Mouse (Mus musculus) forebrain, embryonic 12.5 days (tissue): ENCODE data around the gene Olfr463. TPM values are rescaled to one million over a fixed set of nuclear protein-coding genes. Genes with fewer than 3 reads are reported as not detected.
"Not testable (repeated sequence)": the region's sequence is repeated elsewhere in the genome, so short reads cannot be mapped to it uniquely, and the experiment has no call there.

ENCODE experiments used
- ATAC-seq: fragments of 200-750 bp; cut with Nextera tagmentation; 2 replicates; pipeline ENCODE4 v1.8.0; 2017; ENCODE audit warnings: moderate TSS enrichment; ENCODE audit not compliant: low FRiP score
- H3K27ac ChIP-seq: fragments of 300-500 bp; sonication (generic); 2 replicates; pipeline ENCODE4 v1.5.1; 2016; ENCODE audit warnings: mild to moderate bottlenecking
- H3K27me3 ChIP-seq: fragments of 300-500 bp; sonication (generic); 2 replicates; pipeline ENCODE4 v1.6.1; 2016; ENCODE audit warnings: mild to moderate bottlenecking
- H3K36me3 ChIP-seq: fragments of 300-500 bp; sonication (generic); replicated peaks from 2 replicates; pipeline ENCODE4 v1.6.1; 2016; ENCODE audit warnings: mild to moderate bottlenecking
- H3K4me1 ChIP-seq: fragments of 300-500 bp; sonication (generic); 2 replicates; pipeline ENCODE4 v1.6.1; 2016
- H3K4me2 ChIP-seq: fragments of 300-500 bp; sonication (generic); 2 replicates; pipeline ENCODE4 v1.6.1; 2016; ENCODE audit warnings: mild to moderate bottlenecking, moderate library complexity
- H3K4me3 ChIP-seq: fragments of 300-500 bp; sonication (generic); replicated peaks from 2 replicates; pipeline ENCODE4 v1.5.1; 2016; ENCODE audit warnings: mild to moderate bottlenecking
- H3K9ac ChIP-seq: fragments of 300-500 bp; sonication (generic); 2 replicates; pipeline ENCODE4 v1.6.1; 2016; ENCODE audit warnings: mild to moderate bottlenecking
- H3K9me3 ChIP-seq: fragments of 300-500 bp; sonication (generic); 2 replicates; pipeline ENCODE4 v1.6.1; 2016
- WGBS: fragments of 180-500 bp; shearing (Covaris S2); methylation state at CpG from one replicate; pipeline ENCODE4 v1.1.7; 2016; 5-methylcytosine and 5-hydroxymethylcytosine counted together
- polyA plus RNA-seq: library from polyadenylated mRNA; unstranded; fragments of >200 nt; fragmentation: Nextera tagmentation; extraction: Ambion mirVana; gene quantifications from 2 replicates; pipeline ENCODE4 v1.2.1, GENCODE M21; 2016

Gene Olfr463
- polyA plus RNA-seq, 1 experiment from 2014 or later = not detected

- no peaks in the 10 kb centered on the region for H3K4me1 ChIP-seq
- H3K9ac ChIP-seq = no peak within 1 kb of the TSS
- no peak for ATAC-seq
- H3K4me3 ChIP-seq = no peak within 1 kb of the TSS
- WGBS = 88% methylated on average over 6 of the region's 6 CpGs
- H3K36me3 ChIP-seq = no peaks in the 10 kb centered on the region
- no peaks in the 10 kb centered on the region for H3K27me3 ChIP-seq
- no peaks in the 10 kb centered on the region for H3K9me3 ChIP-seq
- H3K27ac ChIP-seq = no peak within 1 kb of the TSS
- H3K4me2 ChIP-seq = no peak within 1 kb of the TSS
These were observed 21.8 kb downstream of the Olfr463 start, which contains the start of gene Epx for GRCm38 (mm10) chr11:87875436-87875835. TSS of gene Epx (minus strand) at chr11:87875536.

GRCm38 (mm10) chr11:87871766-87872165, 25.4 kb downstream of the Olfr463 start:
- no peak overlapping the region for H3K9ac ChIP-seq
- no peak overlapping the region for H3K4me3 ChIP-seq
- H3K9me3 ChIP-seq = no peaks in the 10 kb centered on the region
- H3K4me1 ChIP-seq = no peaks in the 10 kb centered on the region
- H3K36me3 ChIP-seq = no peaks in the 10 kb centered on the region
- H3K27ac ChIP-seq = no peak overlapping the region
- WGBS = 54% methylated on average over 8 of the region's 8 CpGs
- H3K4me2 ChIP-seq = no peak overlapping the region
- no peaks in the 10 kb centered on the region for H3K27me3 ChIP-seq
- ATAC-seq = no peak

- Histone ChIP-seq H3K36me3 (no peaks in the 10 kb centered on the region), H3K27me3 (no peaks in the 10 kb centered on the region)
These were observed 27.1 kb downstream of the Olfr463 start for GRCm38 (mm10) chr11:87870096-87870495.

GRCm38 (mm10) chr11:87866891-87867290, 30.3 kb downstream of the Olfr463 start:
- not testable (repeated sequence) for H3K4me2 ChIP-seq, H3K4me1 ChIP-seq, H3K9me3 ChIP-seq, H3K9ac ChIP-seq, H3K27ac ChIP-seq, ATAC-seq, H3K4me3 ChIP-seq, H3K27me3 ChIP-seq
- peaks cover 13% of the 10 kb centered on the region for H3K36me3 ChIP-seq
- 86% methylated on average over 1 of the region's 2 CpGs for WGBS

More at GRCm38 (mm10) chr11:87870096-87870495, 27.1 kb downstream of the Olfr463 start:
- H3K9me3 ChIP-seq = no peaks in the 10 kb centered on the region
- 86% methylated on average over 2 of the region's 2 CpGs for WGBS
- no peak overlapping the region for H3K4me3 ChIP-seq
- H3K9ac ChIP-seq = no peak overlapping the region
- no peaks in the 10 kb centered on the region for H3K4me1 ChIP-seq
- no peak overlapping the region for H3K27ac ChIP-seq
- ATAC-seq = no peak
- no peak overlapping the region for H3K4me2 ChIP-seq

- 95% methylated on average over 13 of the region's 13 CpGs for WGBS
- Histone ChIP-seq H3K4me3 (no peak overlapping the region), H3K9me3 (no peaks in the 10 kb centered on the region), H3K27me3 (no peaks in the 10 kb centered on the region), H3K4me2 (no peak overlapping the region), H3K9ac (no peak overlapping the region), H3K4me1 (no peaks in the 10 kb centered on the region), H3K36me3 (peaks cover 36% of the 10 kb centered on the region), H3K27ac (no peak overlapping the region)
- no peak for ATAC-seq
These were observed 34.4 kb downstream of the Olfr463 start for GRCm38 (mm10) chr11:87862805-87863204.

GRCm38 (mm10) chr11:87860426-87860825, 36.8 kb downstream of the Olfr463 start:
- Histone ChIP-seq H3K9me3 (no peaks in the 10 kb centered on the region), H3K4me1 (no peaks in the 10 kb centered on the region), H3K27me3 (no peaks in the 10 kb centered on the region), H3K9ac (no peak overlapping the region), H3K27ac (no peak overlapping the region), H3K4me2 (no peak overlapping the region), H3K4me3 (no peak overlapping the region), H3K36me3 (peaks cover 50% of the 10 kb centered on the region)
- no peak for ATAC-seq
- 82% methylated on average over 9 of the region's 9 CpGs for WGBS

- Histone ChIP-seq H3K36me3 (peaks cover 50% of the 10 kb centered on the region), H3K27me3 (no peaks in the 10 kb centered on the region), H3K27ac (no peak overlapping the region), H3K9me3 (no peaks in the 10 kb centered on the region), H3K4me3 (no peak overlapping the region), H3K9ac (no peak overlapping the region), H3K4me2 (no peak overlapping the region), H3K4me1 (no peaks in the 10 kb centered on the region)
- WGBS = 95% methylated on average over 11 of the region's 11 CpGs
- no peak for ATAC-seq
These were observed 37.9 kb downstream of the Olfr463 start for GRCm38 (mm10) chr11:87859273-87859672.

GRCm38 (mm10) chr11:87854550-87854949, 42.6 kb downstream of the Olfr463 start:
- peaks cover 23% of the 10 kb centered on the region for H3K36me3 ChIP-seq
- 92% methylated on average over 7 of the region's 7 CpGs for WGBS

GRCm38 (mm10) chr11:87853597-87853954, 43.6 kb downstream of the Olfr463 start:
- H3K4me1 ChIP-seq = peaks cover 13% of the 10 kb centered on the region
- H3K27me3 ChIP-seq = no peaks in the 10 kb centered on the region
- H3K9ac ChIP-seq = peak overlapping the region; percentile 63
- H3K4me3 ChIP-seq = peak overlapping the region; percentile 52
- peaks cover 21% of the 10 kb centered on the region for H3K36me3 ChIP-seq
- peak overlapping the region; percentile 80 for H3K4me2 ChIP-seq
- no peaks in the 10 kb centered on the region for H3K9me3 ChIP-seq
- WGBS = 37% methylated on average over 8 of the region's 8 CpGs
- peak overlapping the region; percentile 73 for H3K27ac ChIP-seq
- ATAC-seq = peak; percentile 67

More at GRCm38 (mm10) chr11:87854550-87854949, 42.6 kb downstream of the Olfr463 start:
- H3K27me3 ChIP-seq = no peaks in the 10 kb centered on the region
- H3K27ac ChIP-seq = no peak overlapping the region
- ATAC-seq = no peak
- peaks cover 13% of the 10 kb centered on the region for H3K4me1 ChIP-seq
- no peak overlapping the region for H3K4me2 ChIP-seq
- no peak overlapping the region for H3K9ac ChIP-seq
- H3K9me3 ChIP-seq = no peaks in the 10 kb centered on the region
- no peak overlapping the region for H3K4me3 ChIP-seq

- Histone ChIP-seq H3K27me3 (no peaks in the 10 kb centered on the region), H3K9me3 (no peaks in the 10 kb centered on the region), H3K27ac (peak within 1 kb of the TSS; percentile 73), H3K4me3 (peak within 1 kb of the TSS; percentile 52), H3K9ac (peak within 1 kb of the TSS; percentile 63), H3K36me3 (peaks cover 15% of the 10 kb centered on the region), H3K4me1 (peaks cover 13% of the 10 kb centered on the region), H3K4me2 (peak within 1 kb of the TSS; percentile 80)
- WGBS = 4% methylated on average over 40 of the region's 40 CpGs
- ATAC-seq = peak; percentile 96
These were observed 44.2 kb downstream of the Olfr463 start, which contains the start of gene Mks1 for GRCm38 (mm10) chr11:87852690-87853596. TSS of gene Mks1 (plus strand) at chr11:87853215.

- no peaks in the 10 kb centered on the region for H3K9me3 ChIP-seq
- H3K4me3 ChIP-seq = no peak overlapping the region
- no peaks in the 10 kb centered on the region for H3K36me3 ChIP-seq
- H3K27ac ChIP-seq = no peak overlapping the region
- ATAC-seq = 0 out of 2 replicates have a peak, but pooled peaks have one; percentile 39
- no peak overlapping the region for H3K9ac ChIP-seq
- peaks cover 2% of the 10 kb centered on the region; the same call in 1 of the 2 replicates for H3K27me3 ChIP-seq
- H3K4me1 ChIP-seq = peaks cover 3% of the 10 kb centered on the region; the same call in 1 of the 2 replicates
- no peak overlapping the region for H3K4me2 ChIP-seq
- WGBS = 66% methylated on average over 6 of the region's 6 CpGs
These were observed 49.3 kb downstream of the Olfr463 start for GRCm38 (mm10) chr11:87847884-87848283.

- Histone ChIP-seq H3K27me3 (peaks cover 2% of the 10 kb centered on the region; the same call in 1 of the 2 replicates), H3K4me3 (no peak overlapping the region), H3K4me2 (no peak overlapping the region), H3K27ac (no peak overlapping the region), H3K4me1 (no peaks in the 10 kb centered on the region), H3K9me3 (no peaks in the 10 kb centered on the region), H3K9ac (no peak overlapping the region), H3K36me3 (no peaks in the 10 kb centered on the region)
- ATAC-seq = no peak
- 89% methylated on average over 12 of the region's 12 CpGs for WGBS
These were observed 50.1 kb downstream of the Olfr463 start for GRCm38 (mm10) chr11:87846968-87847600.
